Mouse (Mus musculus): Measurements from ENCODE around the gene Ckb.
A peak's percentile ranks its signal among the peaks of the same experiment; 100 is the strongest.

GRCm38 (mm10) chr12:111668457-111668912 is 3.7 kb downstream of the Ckb start:
- TF ChIP-seq CTCF (IDR thresholded peaks at IDR 0.05; ENCODE audit: low read depth, low read length), result peak; percentile 89
- no peak for TF ChIP-seq GATA1 (IDR thresholded peaks at IDR 0.05; ENCODE audit: borderline replicate concordance, low read length)
- TF ChIP-seq POLR2AphosphoS5 (IDR thresholded peaks at IDR 0.05; ENCODE audit: insufficient replicate concordance, low read depth, low read length), result no peak
- no peak for TF ChIP-seq TAL1 (conservative IDR thresholded peaks at IDR 0.05; ENCODE audit: low read depth, low read length)
